Mouse (Mus musculus) left cerebral cortex, adult 2 months (tissue): ENCODE measurements around the gene Stk38. TPM values are rescaled to one million over a fixed set of nuclear protein-coding genes. Genes with fewer than 3 reads are reported as not detected.

Source experiments
- DNase-seq, 2 experiments: peaks; one replicate each; pipeline ENCODE4 v3.0.0; 2021 to 2022; ENCODE audit warnings: low spot score in 2 of 2, mixed read lengths in 1 of 2; ENCODE audit errors: extremely low spot score in 1 of 2
- H3K27ac ChIP-seq: fragments of 200-600 bp; 2 replicates; pipeline ENCODE4 v1.8.1; 2022
- H3K4me3 ChIP-seq: fragments of 200-600 bp; 2 replicates; pipeline ENCODE4 v1.8.1; 2022
- CTCF ChIP-seq: fragments of 200-600 bp; IDR thresholded peaks from 2 replicates; pipeline ENCODE4 v1.8.1; 2022; ENCODE audit warnings: antibody characterized with exemption, mild to moderate bottlenecking, moderate library complexity
- intact Hi-C: fragments of 180-260 bp; cut with DNase I; formaldehyde crosslinking; loops from one replicate; pipeline ENCODE4 v1.15.1; 2025
- total RNA-seq, 2 experiments: library from RNA; stranded (reverse); gene quantifications; 2 replicates each; pipeline ENCODE4 v1.2.3; 2021

Stk38 gene
- total RNA-seq, 2 experiments from 2014 or later = 53.5 to 58.6 TPM

GRCm38 (mm10) chr17:29022230-29022819 lies 14.5 kb upstream of the Stk38 start:
- TF ChIP-seq CTCF = peak; percentile 44
- no peak for DNase-seq
- intact Hi-C loops = loop anchor here (5.0 kb wide), 1 partner anchor 35 kb away; no protein-coding TSS in a partner anchor
- no peak overlapping the region for H3K27ac ChIP-seq
- H3K4me3 ChIP-seq = no peak overlapping the region

GRCm38 (mm10) chr17:29020444-29020843 lies 12.6 kb upstream of the Stk38 start:
- intact Hi-C loops = loop anchor here (5.0 kb wide), 1 partner anchor 33 kb away; no protein-coding TSS in a partner anchor
- Histone ChIP-seq H3K4me3 (no peak overlapping the region), H3K27ac (no peak overlapping the region)
- DNase-seq = no peak
- TF ChIP-seq CTCF = peak; percentile 26

- no peak overlapping the region for H3K4me3 ChIP-seq
- DNase-seq = no peak
- intact Hi-C loops = no loop called here
- TF ChIP-seq CTCF = no peak
- H3K27ac ChIP-seq = no peak overlapping the region
Measured at GRCm38 (mm10) chr17:29019391-29019790, 11.6 kb upstream of the Stk38 start.

DNA sequence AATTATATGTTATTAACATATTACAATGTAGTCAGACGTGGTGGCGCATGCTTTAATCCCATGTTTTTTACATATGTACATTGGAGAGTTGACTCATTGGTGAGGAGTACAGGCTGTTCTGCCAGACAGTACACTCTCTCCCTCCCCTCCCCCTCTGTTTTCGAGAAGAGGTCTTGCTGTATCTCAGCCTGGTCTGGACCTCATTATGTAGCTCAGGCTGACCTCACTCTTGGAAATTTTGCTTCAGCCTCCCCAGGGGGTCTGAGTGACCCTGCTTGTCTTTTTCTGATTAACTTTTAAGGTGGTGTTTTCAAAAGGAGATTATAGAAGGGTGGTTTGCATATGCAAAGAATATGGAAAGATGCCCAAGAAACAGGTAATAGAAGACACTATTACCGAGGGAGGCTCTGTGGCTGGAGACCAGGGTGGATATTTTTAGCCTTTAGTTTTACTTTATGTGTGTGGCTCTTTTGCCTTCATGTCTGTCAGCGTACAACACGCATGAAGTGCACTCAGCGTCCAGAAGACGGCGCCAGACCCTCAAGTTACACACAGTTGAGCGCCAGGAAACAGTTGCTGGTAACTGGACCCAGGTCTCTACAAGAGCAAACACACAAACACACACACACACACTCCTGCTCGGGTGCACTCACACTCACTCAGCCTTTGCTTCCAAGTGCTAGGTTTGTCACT lies 10.6 kb upstream of the Stk38 start:
- H3K27ac ChIP-seq = no peak overlapping the region
- no peak overlapping the region for H3K4me3 ChIP-seq
- intact Hi-C loops = no loop called here
- no peak for DNase-seq
- TF ChIP-seq CTCF = no peak; the same call in none of the 2 replicates

DNA sequence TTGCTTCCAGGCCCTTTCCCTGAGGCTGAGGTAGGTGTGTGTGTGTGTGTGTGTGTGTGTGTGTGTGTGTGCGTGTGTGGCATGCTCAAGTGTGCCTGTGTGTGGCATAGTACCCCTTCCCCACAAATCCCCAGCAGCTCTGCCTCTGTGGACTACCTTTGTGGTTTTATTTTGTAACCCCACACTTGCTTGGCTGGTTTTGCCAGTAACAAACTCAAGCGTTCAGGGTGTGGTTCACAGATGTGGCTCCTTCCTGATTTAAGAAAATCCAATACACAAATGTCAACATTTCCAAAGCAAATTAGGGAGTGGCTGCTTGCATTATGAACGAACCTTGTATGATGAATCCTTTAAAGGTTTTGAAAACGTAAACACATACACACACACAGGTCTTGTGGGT lies 8.9 kb upstream of the Stk38 start:
- intact Hi-C loops = no loop called here
- DNase-seq = no peak
- Histone ChIP-seq H3K27ac (no peak overlapping the region), H3K4me3 (no peak overlapping the region)
- TF ChIP-seq CTCF = no peak

GRCm38 (mm10) chr17:29015638-29016037 lies 7.8 kb upstream of the Stk38 start:
- Histone ChIP-seq H3K27ac (no peak overlapping the region), H3K4me3 (no peak overlapping the region)
- intact Hi-C loops = no loop called here
- no peak for DNase-seq
- peak; percentile 59 for TF ChIP-seq CTCF

DNA sequence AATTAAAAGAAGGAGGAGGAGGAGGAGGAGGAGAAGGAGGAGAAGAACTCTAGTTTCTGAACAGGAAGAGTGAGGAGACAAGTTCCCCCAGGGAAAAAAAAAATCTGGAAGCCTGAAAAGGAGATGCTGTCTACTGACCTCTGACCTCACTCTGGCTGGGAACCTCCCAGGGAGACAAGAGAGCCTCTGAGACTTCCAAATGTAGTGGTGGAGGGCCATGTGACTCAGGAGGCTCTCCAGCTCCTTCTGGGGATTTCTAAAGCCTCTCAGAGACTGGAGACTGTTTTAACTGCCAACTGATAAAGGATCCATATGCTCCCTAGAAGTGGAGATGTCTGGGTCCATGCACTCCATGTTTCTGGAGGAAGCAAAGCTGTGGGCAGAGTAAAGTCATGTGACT lies 6.4 kb upstream of the Stk38 start:
- TF ChIP-seq CTCF = no peak
- no peak overlapping the region for H3K27ac ChIP-seq
- intact Hi-C loops = no loop called here
- no peak overlapping the region for H3K4me3 ChIP-seq
- no peak for DNase-seq

DNA sequence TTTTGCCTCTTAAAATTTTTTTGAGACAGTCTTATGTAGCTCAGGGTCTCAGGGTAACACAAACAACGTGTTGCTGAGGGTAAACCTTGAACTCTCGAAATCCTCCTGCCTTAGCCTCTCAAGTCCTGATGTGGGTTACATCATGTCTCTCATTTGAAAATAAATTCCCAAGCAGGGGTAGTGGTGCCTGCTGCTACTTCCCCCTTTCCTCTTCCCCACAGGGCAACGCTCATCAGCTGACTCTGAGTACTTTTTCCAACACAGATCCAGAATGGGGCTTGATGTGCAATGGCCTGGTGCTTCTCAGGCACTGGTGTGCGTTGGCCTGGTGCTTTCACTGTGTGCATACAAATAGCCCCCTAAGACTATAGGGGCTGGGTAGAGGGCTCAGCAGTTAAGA lies 1.4 kb upstream of the Stk38 start:
- H3K4me3 ChIP-seq = no peak overlapping the region
- DNase-seq = no peak
- intact Hi-C loops = no loop called here
- no peak for TF ChIP-seq CTCF
- no peak overlapping the region for H3K27ac ChIP-seq

- peak overlapping the region; percentile 93 for H3K27ac ChIP-seq
- DNase-seq = no peak
- no peak for TF ChIP-seq CTCF
- peak overlapping the region; percentile 89 for H3K4me3 ChIP-seq
- intact Hi-C loops = no loop called here
Measured at GRCm38 (mm10) chr17:29008326-29008650, 493 bp upstream of the Stk38 start.

- no peak for TF ChIP-seq CTCF
- intact Hi-C loops = loop anchor here (1.0 kb wide), 1 partner anchor 55 kb away; no protein-coding TSS in a partner anchor
- Histone ChIP-seq H3K27ac (peak overlapping the region; percentile 93), H3K4me3 (peak overlapping the region; percentile 89)
- DNase-seq = peak in 1 of 2 experiments; percentile 24
Measured at GRCm38 (mm10) chr17:29007243-29007640, 553 bp downstream of the Stk38 start.

DNA sequence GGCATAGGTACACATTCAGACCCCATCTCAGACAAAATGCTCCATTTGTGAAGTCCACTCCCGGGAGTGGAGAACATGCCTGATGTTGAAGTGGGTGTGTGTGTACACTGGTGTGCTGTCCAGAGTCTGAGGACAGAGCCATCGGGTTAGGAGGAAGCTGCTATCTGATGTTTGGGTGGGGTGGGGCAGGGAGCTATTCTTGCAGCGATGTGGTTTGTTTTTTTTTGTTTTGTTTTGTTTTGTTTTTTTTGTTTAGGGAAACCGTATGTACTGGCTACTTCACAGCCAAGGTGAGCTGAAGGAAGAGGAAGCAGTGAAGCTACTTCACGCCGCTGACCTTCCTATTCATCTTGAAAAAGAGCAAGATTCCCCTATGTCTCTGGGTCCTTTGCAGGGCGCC lies 983 bp downstream of the Stk38 start:
- TF ChIP-seq CTCF = no peak
- peak overlapping the region; percentile 89 for H3K4me3 ChIP-seq
- H3K27ac ChIP-seq = peak overlapping the region; percentile 93; the same call in 1 of the 2 replicates
- no peak for DNase-seq
- intact Hi-C loops = loop anchor here (1.0 kb wide), 1 partner anchor 55 kb away; no protein-coding TSS in a partner anchor

DNA sequence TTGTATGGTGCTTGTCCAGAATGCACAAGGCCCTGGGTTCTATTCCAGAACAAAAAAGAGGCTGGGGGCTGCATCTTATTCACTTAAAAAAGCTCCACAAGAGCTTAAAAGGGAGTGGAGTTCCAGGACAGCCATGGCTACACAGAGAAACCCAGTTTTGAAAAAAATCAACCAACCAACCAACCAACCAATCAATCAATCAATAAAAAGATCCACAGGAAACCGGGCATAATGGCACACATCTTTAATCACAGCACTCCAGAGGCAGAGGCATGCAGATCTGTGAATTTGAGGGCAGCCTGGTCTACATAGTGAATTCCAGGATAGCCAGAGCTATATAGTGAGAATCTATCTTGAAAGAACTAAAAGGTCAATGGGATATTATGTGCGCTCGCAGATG lies 2.8 kb downstream of the Stk38 start:
- H3K27ac ChIP-seq = no peak overlapping the region
- DNase-seq = no peak
- TF ChIP-seq CTCF = no peak
- H3K4me3 ChIP-seq = no peak overlapping the region
- intact Hi-C loops = no loop called here

DNA sequence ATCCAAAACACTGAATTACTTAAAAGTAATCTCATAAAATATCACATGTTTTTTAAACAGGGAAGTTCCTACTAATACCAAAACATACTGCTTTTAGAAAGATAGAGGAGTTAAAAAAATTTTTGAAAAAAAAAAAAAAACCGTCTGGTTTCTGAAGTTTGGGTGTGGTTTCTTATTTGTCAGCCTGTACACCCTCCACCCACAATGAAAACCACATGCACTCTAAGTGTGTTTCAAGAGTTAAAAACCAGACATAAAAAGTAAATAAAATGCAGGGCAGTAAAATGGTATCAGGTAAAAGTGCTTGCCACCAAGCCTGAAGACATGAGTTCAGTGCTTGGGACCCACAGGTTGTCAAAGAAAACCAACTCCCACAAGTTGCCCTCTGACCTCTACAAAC lies 4.1 kb downstream of the Stk38 start:
- no peak overlapping the region for H3K4me3 ChIP-seq
- no peak for DNase-seq
- no peak for TF ChIP-seq CTCF
- intact Hi-C loops = no loop called here
- no peak overlapping the region for H3K27ac ChIP-seq
